Mouse (Mus musculus) olfactory bulb, adult 2 months (tissue): ENCODE data around the gene Cisd1.

Experiments
- CTCF ChIP-seq: fragments of 200-500 bp; IDR thresholded peaks from 2 replicates; pipeline ENCODE4 v1.5.1; 2012; ENCODE audit warnings: low read depth, mild to moderate bottlenecking, low read length, moderate library complexity; ENCODE audit not compliant: insufficient read depth
- POLR2A ChIP-seq: fragments of 200-500 bp; IDR thresholded peaks from 2 replicates; pipeline ENCODE4 v1.6.1; 2012; ENCODE audit warnings: mild to moderate bottlenecking, low read depth, low read length, moderate library complexity; ENCODE audit not compliant: insufficient read depth

DNA sequence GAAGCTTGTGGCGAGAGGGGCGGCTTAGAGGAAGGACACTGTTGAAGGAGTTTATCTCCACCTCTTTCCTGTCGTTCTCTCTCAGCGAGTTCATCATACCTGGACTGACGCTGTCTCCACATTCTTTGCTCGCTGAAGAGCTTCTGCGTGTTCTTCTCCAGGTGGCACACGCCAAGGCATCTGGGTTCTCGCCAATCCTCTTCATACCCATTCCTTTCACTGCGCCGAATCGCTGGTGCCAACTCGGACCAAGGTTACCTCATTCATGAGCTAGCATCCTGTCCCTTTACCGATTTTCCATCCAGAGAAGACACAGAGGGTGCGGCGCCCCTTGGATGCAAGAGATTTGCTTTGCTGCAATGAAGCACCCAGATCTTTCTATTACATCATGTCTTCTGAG is 44.6 kb downstream of the Cisd1 start:
- TF ChIP-seq CTCF (no peak), POLR2A (no peak)
